Mouse (Mus musculus): ENCODE measurements at regions not wholly inside any gene's neighbourhood (a gene's known extent, or its start where the extent isn't known, plus 50 kb on each side); places are given as distances from the start of the nearest gene placed in this dataset.

DNA sequence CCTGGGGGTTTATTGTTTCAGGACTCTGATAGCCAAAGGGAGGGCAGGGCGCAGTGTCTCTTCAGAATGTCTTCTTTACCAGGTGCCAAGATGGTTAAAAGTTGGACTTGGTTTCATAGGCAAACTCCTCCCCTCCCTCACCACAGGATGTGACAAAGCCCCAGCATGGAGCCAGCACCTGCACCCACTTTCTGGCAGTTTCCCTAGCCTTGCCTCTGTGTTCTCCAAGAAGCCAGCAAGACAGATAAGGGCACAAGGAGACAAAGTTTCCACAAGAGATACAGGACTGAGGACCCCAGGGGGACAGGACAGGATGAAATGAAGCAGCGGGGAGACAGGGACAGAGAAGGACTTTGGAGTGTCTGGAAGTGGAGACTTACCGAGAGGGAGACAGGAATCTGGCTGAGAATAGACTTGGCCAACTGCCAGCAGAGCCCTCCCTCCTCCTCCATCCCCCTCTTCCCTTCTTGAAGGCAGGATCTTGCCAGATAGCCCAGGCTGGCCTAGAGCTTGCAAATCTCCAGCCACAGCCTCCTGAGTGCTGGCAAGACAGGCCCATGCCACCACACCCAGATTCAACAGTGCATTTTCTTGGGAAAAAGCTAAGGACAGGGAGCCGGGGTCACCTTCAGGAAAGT is 181.5 kb upstream of the Sdk2 start:
- no peaks in the 10 kb centered on the region for H3K9me3 ChIP-seq (replicated peaks; ENCODE audit: control insufficient read depth, low read length)
- no peak for ATAC-seq (ENCODE audit: insufficient read depth, low FRiP score)
- H3K27ac ChIP-seq (ENCODE audit: low read length) = no peak overlapping the region
- H3K4me2 ChIP-seq (ENCODE audit: low read depth, low read length) = no peak overlapping the region
- H3K4me1 ChIP-seq (ENCODE audit: control insufficient read depth, insufficient read depth, low read length) = 0 out of 2 replicates have a peak, but pooled peaks cover 2% of the 10 kb centered on the region
- no peak overlapping the region for H3K4me3 ChIP-seq (replicated peaks; ENCODE audit: low read length)
- H3K27me3 ChIP-seq (ENCODE audit: control insufficient read depth, insufficient read depth, low read length) = no peaks in the 10 kb centered on the region
- no peaks in the 10 kb centered on the region for H3K36me3 ChIP-seq (ENCODE audit: control insufficient read depth, insufficient read depth, low read length)
- H3K9ac ChIP-seq (ENCODE audit: low read length) = no peak overlapping the region
- whole genome bisulfite sequencing = 66% methylated on average over 4 of the region's 4 CpGs

DNA sequence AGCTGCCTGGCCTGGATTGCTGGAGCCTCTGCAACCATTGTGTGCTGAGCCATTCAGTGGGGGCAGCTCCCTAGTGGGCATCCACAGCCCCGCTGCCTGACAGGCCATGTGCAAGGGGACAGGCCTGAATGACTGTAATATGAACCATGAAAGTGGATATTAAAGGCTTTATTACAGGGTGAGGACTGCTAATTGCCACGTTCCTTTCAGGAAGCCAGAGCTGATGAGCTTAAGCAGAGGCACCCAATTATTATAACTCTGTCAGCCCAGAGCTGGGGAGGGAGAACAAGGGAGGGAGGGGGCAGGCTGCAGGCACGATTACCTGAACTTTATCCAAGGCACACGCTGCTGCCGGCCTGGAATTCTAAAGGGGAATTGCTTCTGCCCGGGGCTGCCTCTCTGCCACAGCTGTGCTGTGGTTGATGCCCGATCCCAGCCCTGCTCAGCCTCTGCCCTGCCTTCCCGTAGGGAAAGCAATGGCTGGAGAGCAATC is 172.5 kb upstream of the Sdk2 start:
- 48% methylated on average over 8 of the region's 8 CpGs for WGBS
- H3K9ac ChIP-seq (ENCODE audit: low read length) = no peak overlapping the region
- ATAC-seq (ENCODE audit: insufficient read depth, low FRiP score) = no peak

DNA sequence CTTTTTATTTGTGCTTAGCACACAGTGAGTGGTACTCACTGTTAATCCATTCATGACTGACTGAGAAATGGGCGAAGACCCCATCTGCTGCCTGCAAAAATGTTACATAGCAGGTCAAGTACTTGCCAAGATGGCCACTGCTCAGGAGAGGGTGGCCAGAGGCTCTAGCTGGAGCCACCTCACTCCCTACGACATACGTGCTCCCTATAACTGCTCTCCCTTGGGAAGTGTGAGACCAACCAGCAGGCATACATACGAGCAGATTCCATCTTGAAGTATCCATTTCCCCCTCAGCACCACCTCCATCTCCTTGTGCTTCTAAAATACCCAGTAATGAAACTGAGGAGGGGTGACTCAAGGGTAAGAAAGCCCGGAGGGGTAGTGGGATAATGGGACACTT is 172.0 kb upstream of the Sdk2 start:
- H3K4me2 ChIP-seq (ENCODE audit: low read depth, low read length) = no peak overlapping the region
- H3K27me3 ChIP-seq (ENCODE audit: control insufficient read depth, insufficient read depth, low read length) = no peaks in the 10 kb centered on the region
- no peaks in the 10 kb centered on the region for H3K9me3 ChIP-seq (replicated peaks; ENCODE audit: control insufficient read depth, low read length)
- no peak overlapping the region for H3K27ac ChIP-seq (ENCODE audit: low read length)
- H3K36me3 ChIP-seq (ENCODE audit: control insufficient read depth, insufficient read depth, low read length) = no peaks in the 10 kb centered on the region
- 74% methylated on average over 5 of the region's 5 CpGs for WGBS
- no peaks in the 10 kb centered on the region for H3K4me1 ChIP-seq (ENCODE audit: control insufficient read depth, insufficient read depth, low read length)
- H3K9ac ChIP-seq (ENCODE audit: low read length) = no peak overlapping the region
- H3K4me3 ChIP-seq (replicated peaks; ENCODE audit: low read length) = no peak overlapping the region
- no peak for ATAC-seq (ENCODE audit: insufficient read depth, low FRiP score)

More for the DNA sequence above, 172.5 kb upstream of the Sdk2 start:
- no peaks in the 10 kb centered on the region for H3K36me3 ChIP-seq (ENCODE audit: control insufficient read depth, insufficient read depth, low read length)
- H3K9me3 ChIP-seq (replicated peaks; ENCODE audit: control insufficient read depth, low read length) = no peaks in the 10 kb centered on the region
- no peaks in the 10 kb centered on the region for H3K4me1 ChIP-seq (ENCODE audit: control insufficient read depth, insufficient read depth, low read length)
- H3K4me2 ChIP-seq (ENCODE audit: low read depth, low read length) = no peak overlapping the region
- H3K27ac ChIP-seq (ENCODE audit: low read length) = no peak overlapping the region
- no peak overlapping the region for H3K4me3 ChIP-seq (replicated peaks; ENCODE audit: low read length)
- no peaks in the 10 kb centered on the region for H3K27me3 ChIP-seq (ENCODE audit: control insufficient read depth, insufficient read depth, low read length)

DNA sequence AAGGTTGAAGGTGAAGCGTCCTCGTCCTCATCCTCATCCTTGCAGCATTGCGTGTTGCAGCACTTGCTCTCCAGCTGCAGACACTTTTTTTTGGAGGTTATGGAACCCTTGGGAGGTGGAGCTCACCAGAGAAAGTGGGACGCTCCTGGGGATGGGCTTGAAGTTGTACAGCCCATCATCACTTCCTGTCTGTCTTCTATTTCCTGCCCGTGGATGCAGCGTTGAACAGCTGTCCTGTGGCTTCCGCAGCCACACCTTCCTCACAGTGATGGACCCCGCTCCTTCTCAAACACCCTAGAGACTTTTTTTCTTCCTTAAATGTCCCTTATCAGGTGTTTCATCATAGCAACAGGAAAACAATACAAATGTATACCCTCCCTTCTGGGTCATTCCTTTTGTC is 171.5 kb upstream of the Sdk2 start:
- no peak overlapping the region for H3K4me3 ChIP-seq (replicated peaks; ENCODE audit: low read length)
- H3K9me3 ChIP-seq (replicated peaks; ENCODE audit: control insufficient read depth, low read length) = no peaks in the 10 kb centered on the region
- WGBS = 67% methylated on average over 8 of the region's 8 CpGs
- no peak for ATAC-seq (ENCODE audit: insufficient read depth, low FRiP score)
- no peaks in the 10 kb centered on the region for H3K27me3 ChIP-seq (ENCODE audit: control insufficient read depth, insufficient read depth, low read length)
- H3K4me1 ChIP-seq (ENCODE audit: control insufficient read depth, insufficient read depth, low read length) = no peaks in the 10 kb centered on the region
- no peaks in the 10 kb centered on the region for H3K36me3 ChIP-seq (ENCODE audit: control insufficient read depth, insufficient read depth, low read length)
- H3K4me2 ChIP-seq (ENCODE audit: low read depth, low read length) = no peak overlapping the region
- no peak overlapping the region for H3K9ac ChIP-seq (ENCODE audit: low read length)
- no peak overlapping the region for H3K27ac ChIP-seq (ENCODE audit: low read length)

DNA sequence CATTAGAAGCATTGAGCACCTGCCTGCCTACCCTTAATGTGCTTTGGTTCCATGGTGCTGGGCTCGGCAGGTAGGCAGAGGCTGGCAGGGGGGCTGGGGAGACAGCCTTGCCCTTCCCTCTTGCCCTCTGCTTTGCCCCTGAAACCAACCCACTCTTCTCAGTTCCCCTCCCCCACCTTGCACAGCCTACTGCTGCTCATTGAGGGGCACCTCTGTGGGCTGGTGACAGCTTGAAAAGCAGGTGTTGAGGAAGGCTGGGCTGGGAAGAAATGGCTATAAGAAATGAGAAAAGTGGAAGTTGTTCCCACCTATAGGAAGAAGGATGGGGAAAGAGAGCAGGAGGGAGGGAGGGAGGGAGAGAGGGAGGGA is 167.7 kb upstream of the Sdk2 start:
- H3K4me1 ChIP-seq (ENCODE audit: control insufficient read depth, insufficient read depth, low read length) = peaks cover 9% of the 10 kb centered on the region
- no peak for ATAC-seq (ENCODE audit: insufficient read depth, low FRiP score)
- H3K27me3 ChIP-seq (ENCODE audit: control insufficient read depth, insufficient read depth, low read length) = no peaks in the 10 kb centered on the region
- H3K36me3 ChIP-seq (ENCODE audit: control insufficient read depth, insufficient read depth, low read length) = no peaks in the 10 kb centered on the region
- no peaks in the 10 kb centered on the region for H3K9me3 ChIP-seq (replicated peaks; ENCODE audit: control insufficient read depth, low read length)
- H3K4me2 ChIP-seq (ENCODE audit: low read depth, low read length) = no peak overlapping the region
- H3K27ac ChIP-seq (ENCODE audit: low read length) = no peak overlapping the region
- WGBS = 72% methylated on average over 1 of the region's 1 CpGs
- H3K9ac ChIP-seq (ENCODE audit: low read length) = no peak overlapping the region
- H3K4me3 ChIP-seq (replicated peaks; ENCODE audit: low read length) = no peak overlapping the region

DNA sequence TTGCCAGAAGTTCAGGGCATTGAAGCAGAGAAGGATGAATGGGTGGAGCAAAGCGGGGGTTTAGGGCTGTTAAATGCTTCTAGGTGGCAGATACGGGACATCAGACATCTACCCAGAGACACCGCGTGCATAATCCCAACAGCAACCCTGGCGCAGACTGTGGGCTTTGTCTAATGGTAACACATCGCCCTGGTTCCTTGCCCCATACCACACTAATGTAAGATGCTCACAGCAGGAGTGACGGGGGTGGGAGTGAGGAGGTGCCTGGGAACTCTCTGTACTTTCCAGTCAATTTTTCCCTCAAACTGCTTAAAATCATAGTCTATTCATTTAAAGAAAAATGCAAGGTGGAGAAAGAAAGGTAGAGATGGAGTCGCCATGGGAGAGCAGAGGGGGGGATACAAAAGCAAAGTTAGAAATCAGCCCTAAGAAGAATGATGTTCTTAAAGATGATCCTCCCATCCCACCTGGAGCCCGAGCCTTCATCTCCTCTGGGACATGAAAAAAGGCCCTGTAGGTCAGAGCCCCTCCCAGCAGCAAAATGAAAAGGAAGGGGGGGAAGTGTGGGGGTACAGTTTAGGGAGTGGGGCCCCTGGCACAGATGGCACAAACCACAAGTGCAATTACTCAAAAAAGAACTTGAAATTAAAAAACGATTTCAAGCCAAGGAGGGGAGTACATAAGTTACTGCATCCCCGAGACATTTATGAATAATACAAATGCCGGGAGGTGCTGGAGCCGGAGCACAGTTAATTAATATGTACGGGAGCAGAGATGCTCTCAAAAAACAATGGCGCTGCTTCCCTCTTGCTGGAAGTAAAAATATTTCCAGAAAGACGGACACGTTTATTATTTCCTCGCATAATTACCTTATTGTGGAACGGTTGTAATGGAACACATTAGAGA is 167.0 kb upstream of the Sdk2 start:
- 81% methylated on average over 19 of the region's 19 CpGs for WGBS
- no peak overlapping the region for H3K27ac ChIP-seq (ENCODE audit: low read length)
- H3K27me3 ChIP-seq (ENCODE audit: control insufficient read depth, insufficient read depth, low read length) = no peaks in the 10 kb centered on the region
- H3K4me2 ChIP-seq (ENCODE audit: low read depth, low read length) = no peak overlapping the region
- H3K4me3 ChIP-seq (replicated peaks; ENCODE audit: low read length) = no peak overlapping the region
- H3K4me1 ChIP-seq (ENCODE audit: control insufficient read depth, insufficient read depth, low read length) = peaks cover 9% of the 10 kb centered on the region
- ATAC-seq (ENCODE audit: insufficient read depth, low FRiP score) = no peak
- no peaks in the 10 kb centered on the region for H3K36me3 ChIP-seq (ENCODE audit: control insufficient read depth, insufficient read depth, low read length)
- H3K9me3 ChIP-seq (replicated peaks; ENCODE audit: control insufficient read depth, low read length) = no peaks in the 10 kb centered on the region; the same call in none of the 2 replicates
- H3K9ac ChIP-seq (ENCODE audit: low read length) = no peak overlapping the region

DNA sequence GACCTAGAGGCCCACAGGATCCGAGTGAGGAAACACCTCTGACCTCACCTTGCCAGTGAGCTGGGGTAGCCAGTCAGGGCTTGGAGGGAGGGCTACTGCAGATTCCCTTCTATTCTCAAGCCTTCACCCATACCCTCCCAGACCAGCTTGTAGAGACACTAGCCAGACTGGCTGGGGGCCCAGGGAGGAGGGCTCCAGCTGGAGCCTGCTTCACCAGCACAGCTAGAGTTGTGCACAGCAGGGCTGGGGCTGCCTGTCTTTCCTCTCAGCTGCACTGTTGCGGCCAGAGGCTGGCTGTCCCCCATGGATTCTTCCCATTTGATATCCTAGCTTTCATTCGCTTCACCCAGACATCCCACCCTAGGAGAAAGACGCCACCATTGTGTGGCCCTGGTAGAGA is 165.0 kb upstream of the Sdk2 start:
- Histone ChIP-seq H3K4me2 (ENCODE audit: low read depth, low read length) (no peak overlapping the region), H3K9me3 (replicated peaks; ENCODE audit: control insufficient read depth, low read length) (no peaks in the 10 kb centered on the region; the same call in none of the 2 replicates), H3K27me3 (ENCODE audit: control insufficient read depth, insufficient read depth, low read length) (no peaks in the 10 kb centered on the region), H3K4me1 (ENCODE audit: control insufficient read depth, insufficient read depth, low read length) (peaks cover 9% of the 10 kb centered on the region), H3K4me3 (replicated peaks; ENCODE audit: low read length) (no peak overlapping the region), H3K9ac (ENCODE audit: low read length) (no peak overlapping the region), H3K36me3 (ENCODE audit: control insufficient read depth, insufficient read depth, low read length) (no peaks in the 10 kb centered on the region), H3K27ac (ENCODE audit: low read length) (peak overlapping the region; percentile 34; the same call in 1 of the 2 replicates)
- 55% methylated on average over 4 of the region's 4 CpGs for WGBS
- ATAC-seq (ENCODE audit: insufficient read depth, low FRiP score) = peak; percentile 49; the same call in 1 of the 2 replicates

DNA sequence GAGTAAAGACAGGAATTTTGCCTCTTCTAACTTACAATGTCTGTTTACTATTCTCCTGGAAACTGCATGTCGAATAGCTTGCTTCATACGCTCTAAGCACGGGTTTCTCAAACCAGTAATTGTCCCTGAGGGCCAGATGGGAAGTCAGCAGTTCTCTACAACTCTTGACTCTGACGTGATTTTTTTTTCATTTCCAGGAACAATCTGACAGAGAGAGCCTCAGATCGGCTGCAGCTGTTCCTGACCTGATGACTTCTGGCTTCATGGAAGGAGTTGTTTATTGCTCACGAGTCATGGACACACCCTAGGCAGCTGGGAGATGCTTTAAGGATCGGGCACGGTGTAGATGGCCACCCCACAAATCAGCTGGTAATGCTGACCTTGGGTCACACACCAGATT is 162.9 kb upstream of the Sdk2 start:
- peaks cover 9% of the 10 kb centered on the region for H3K4me1 ChIP-seq (ENCODE audit: control insufficient read depth, insufficient read depth, low read length)
- H3K4me2 ChIP-seq (ENCODE audit: low read depth, low read length) = no peak overlapping the region
- H3K27ac ChIP-seq (ENCODE audit: low read length) = peak overlapping the region; percentile 66
- H3K36me3 ChIP-seq (ENCODE audit: control insufficient read depth, insufficient read depth, low read length) = no peaks in the 10 kb centered on the region
- no peak overlapping the region for H3K9ac ChIP-seq (ENCODE audit: low read length)
- no peaks in the 10 kb centered on the region; the same call in none of the 2 replicates for H3K9me3 ChIP-seq (replicated peaks; ENCODE audit: control insufficient read depth, low read length)
- H3K27me3 ChIP-seq (ENCODE audit: control insufficient read depth, insufficient read depth, low read length) = no peaks in the 10 kb centered on the region
- H3K4me3 ChIP-seq (replicated peaks; ENCODE audit: low read length) = no peak overlapping the region
- 30% methylated on average over 8 of the region's 8 CpGs for WGBS
- peak; percentile 64 for ATAC-seq (ENCODE audit: insufficient read depth, low FRiP score)

DNA sequence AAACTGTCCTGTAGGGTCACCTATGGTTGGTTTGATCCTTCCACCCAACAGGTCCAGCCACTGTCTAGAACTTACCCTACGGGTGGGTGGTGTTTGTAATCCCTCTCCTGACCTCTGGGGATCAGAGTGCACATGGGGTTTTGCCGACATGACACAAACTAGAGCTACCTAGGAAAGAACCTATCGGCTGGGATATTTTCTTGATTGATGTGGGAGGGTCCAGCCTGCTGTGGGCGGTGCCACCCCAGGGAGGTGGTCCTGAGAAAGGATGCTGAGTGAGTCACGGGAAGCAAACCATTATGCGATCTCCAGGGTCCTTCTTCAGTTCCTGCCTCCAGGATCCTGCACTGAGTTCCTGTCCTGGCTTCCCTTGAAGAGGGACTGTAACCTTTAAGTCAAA is 162.3 kb upstream of the Sdk2 start:
- Histone ChIP-seq H3K9me3 (replicated peaks; ENCODE audit: control insufficient read depth, low read length) (no peaks in the 10 kb centered on the region; the same call in none of the 2 replicates), H3K27me3 (ENCODE audit: control insufficient read depth, insufficient read depth, low read length) (no peaks in the 10 kb centered on the region), H3K36me3 (ENCODE audit: control insufficient read depth, insufficient read depth, low read length) (no peaks in the 10 kb centered on the region), H3K9ac (ENCODE audit: low read length) (no peak overlapping the region), H3K4me1 (ENCODE audit: control insufficient read depth, insufficient read depth, low read length) (peaks cover 9% of the 10 kb centered on the region), H3K4me3 (replicated peaks; ENCODE audit: low read length) (no peak overlapping the region), H3K4me2 (ENCODE audit: low read depth, low read length) (no peak overlapping the region), H3K27ac (ENCODE audit: low read length) (peak overlapping the region; percentile 66)
- 82% methylated on average over 6 of the region's 6 CpGs for WGBS
- no peak for ATAC-seq (ENCODE audit: insufficient read depth, low FRiP score)

All from stomach, embryonic 16.5 days (tissue).